In genomic region chr11:30165861-30166550, GRCm38 (mm10) we compare ENCODE assay signal across 8 mouse cellular contexts.
DNase-seq lines count a peak whose midpoint lies in the region; ATAC-seq and TF ChIP-seq lines count a peak whose summit lies in the region.

No protein-coding gene starts in this region.

- no peak for TF ChIP-seq CTCF in G1E (IDR thresholded peaks at IDR 0.05; ENCODE audit: low read depth, low read length)
- no peak for TF ChIP-seq CTCF in left cerebral cortex, adult 2 months (IDR thresholded peaks at IDR 0.05)

- peak; percentile 53 for DNase-seq in G1E (ENCODE audit: low spot score)
- peak; percentile 70 for DNase-seq in c-Kit-positive CD71-positive TER-119-negative erythroid progenitor cells, embryonic 14.5 days (ENCODE audit: low read depth)
- peak; percentile 65 for DNase-seq in kidney, adult 9 months
- DNase-seq in left cerebral cortex, adult 2 months (ENCODE audit: extremely low spot score in 1 of 2, low spot score in 2 of 2): no peak
- DNase-seq in cerebellum, adult 9-10 months: no peak
- DNase-seq in embryo, embryonic 10.5 days (ENCODE audit: low spot score): no peak
- no peak for DNase-seq in retina, postnatal 1 day

- peaks cover 79% of the 10 kb centered on the region for H3K4me1 ChIP-seq in G1E (ENCODE audit: insufficient read depth, low read depth, low read length)

- intact Hi-C loops in left cerebral cortex, adult 2 months (cut with DNase I): no loop called here

- no peaks in the 10 kb centered on the region for H3K27me3 ChIP-seq in G1E (ENCODE audit: insufficient read depth, low read length)

- H3K4me3 ChIP-seq in G1E (ENCODE audit: low read depth, low read length): no peak overlapping the region; the same call in 1 of the 2 replicates
- H3K4me3 ChIP-seq in left cerebral cortex, adult 2 months: no peak overlapping the region

- no peak overlapping the region for H3K27ac ChIP-seq in left cerebral cortex, adult 2 months

- no peaks in the 10 kb centered on the region for H3K9me3 ChIP-seq in G1E (replicated peaks)

- peak; percentile 98 for ATAC-seq in G1E (ENCODE audit: extremely low read depth, insufficient number of reproducible peaks, low FRiP score, poor library complexity, severe bottlenecking)
- peak; percentile 95 for ATAC-seq in megakaryocyte progenitor cell, adult 5-6 weeks (replicated peaks; ENCODE audit: poor library complexity)

- H3K36me3 ChIP-seq in G1E (replicated peaks): peaks cover 20% of the 10 kb centered on the region

Comparison
In these comparisons a context has a peak if more than half of its experiments do, and no peak if none do; other contexts are left out.
1. DNase-seq: peak in G1E (single experiment), c-Kit-positive CD71-positive TER-119-negative erythroid progenitor cells, embryonic 14.5 days (single experiment) and kidney, adult 9 months (single experiment); none in left cerebral cortex, adult 2 months (0 of 2), cerebellum, adult 9-10 months (single experiment), embryo, embryonic 10.5 days (single experiment) and retina, postnatal 1 day (single experiment).